Mouse (Mus musculus): Measurements from ENCODE around the gene Haus2.
A peak's percentile ranks its signal among the peaks of the same experiment; 100 is the strongest.
"Not testable (repeated sequence)": the region's sequence is repeated elsewhere in the genome, so short reads cannot be mapped to it uniquely, and the experiment has no call there.

Gene Haus2

GRCm38 (mm10) chr2:120608830-120609723 is at the start of gene Haus2, which contains the start of gene Lrrc57:
TSS of gene Haus2 (plus strand) at chr2:120609383.
TSS of gene Lrrc57 (minus strand) at chr2:120609520.
- peak; percentile 94 for DNase-seq

GRCm38 (mm10) chr2:120561524-120561923 is 47.7 kb upstream of the Haus2 start:
- no peak for DNase-seq

GRCm38 (mm10) chr2:120562859-120563234 is 46.3 kb upstream of the Haus2 start:
- no peak for DNase-seq

- DNase-seq: peak; percentile 88 to 92
Measured at GRCm38 (mm10) chr2:120563235-120563990, 45.8 kb upstream of the Haus2 start, which contains the start of gene Zfp106. TSS of gene Zfp106 (minus strand) at chr2:120563843.

GRCm38 (mm10) chr2:120564548-120565188 is 44.5 kb upstream of the Haus2 start:
- not testable (repeated sequence) for DNase-seq

GRCm38 (mm10) chr2:120565363-120565762 is 43.8 kb upstream of the Haus2 start:
- no peak for DNase-seq

- DNase-seq: peak; percentile 96 to 98
Measured at GRCm38 (mm10) chr2:120566886-120567797, 42.0 kb upstream of the Haus2 start, which contains the start of gene Snap23. TSS of gene Snap23 (plus strand) at chr2:120567671.

- no peak for DNase-seq
Measured at GRCm38 (mm10) chr2:120567798-120568320, 41.3 kb upstream of the Haus2 start.

- no peak for DNase-seq
Measured at GRCm38 (mm10) chr2:120571081-120571480, 38.1 kb upstream of the Haus2 start.

- not testable (repeated sequence) for DNase-seq
Measured at GRCm38 (mm10) chr2:120572161-120572560, 37.0 kb upstream of the Haus2 start.

- DNase-seq: no peak
Measured at GRCm38 (mm10) chr2:120575121-120575520, 34.1 kb upstream of the Haus2 start.

- DNase-seq: no peak
Measured at GRCm38 (mm10) chr2:120575978-120576377, 33.2 kb upstream of the Haus2 start.

- no peak for DNase-seq
Measured at GRCm38 (mm10) chr2:120577799-120578198, 31.4 kb upstream of the Haus2 start.

GRCm38 (mm10) chr2:120578286-120578685 is 30.9 kb upstream of the Haus2 start:
- DNase-seq: no peak

GRCm38 (mm10) chr2:120589759-120590158 is 19.4 kb upstream of the Haus2 start:
- no peak for DNase-seq

- DNase-seq: no peak
Measured at GRCm38 (mm10) chr2:120592227-120592626, 17.0 kb upstream of the Haus2 start.

GRCm38 (mm10) chr2:120597734-120598133 is 11.4 kb upstream of the Haus2 start:
- no peak for DNase-seq

- DNase-seq: no peak
Measured at GRCm38 (mm10) chr2:120599506-120599905, 9.7 kb upstream of the Haus2 start.

- DNase-seq: no peak
Measured at GRCm38 (mm10) chr2:120606021-120606690, 3.0 kb upstream of the Haus2 start.

- DNase-seq: no peak
Measured at GRCm38 (mm10) chr2:120616279-120617163, 7.3 kb downstream of the Haus2 start.

Measured in cerebellum, postnatal 25 days (tissue).